Mouse (Mus musculus) stomach, postnatal 0 days (tissue): ENCODE results near the gene Foxp1. TPM values are rescaled to one million over a fixed set of nuclear protein-coding genes. Genes with fewer than 3 reads are reported as not detected.

Experiments used
- ATAC-seq: fragments of 200-750 bp; cut with Nextera tagmentation; 2 replicates; pipeline ENCODE4 v1.8.0; 2017; ENCODE audit not compliant: low FRiP score, low TSS enrichment
- DNase-seq: peaks from one replicate; pipeline ENCODE4 v3.0.0-alpha.2; 2016; ENCODE audit warnings: low spot score
- H3K27ac ChIP-seq: fragments of 300-500 bp; sonication (generic); replicated peaks from 2 replicates; pipeline ENCODE4 v1.5.1; 2014; ENCODE audit warnings: mild to moderate bottlenecking, control low read depth
- H3K27me3 ChIP-seq: fragments of 300-500 bp; sonication (generic); 2 replicates; pipeline ENCODE4 v1.6.1; 2014; ENCODE audit warnings: low read length; ENCODE audit not compliant: control insufficient read depth, insufficient read depth
- H3K36me3 ChIP-seq: fragments of 300-500 bp; sonication (generic); 2 replicates; pipeline ENCODE4 v1.6.1; 2014; ENCODE audit warnings: low read length, mixed read lengths; ENCODE audit not compliant: control insufficient read depth, insufficient read depth
- H3K4me1 ChIP-seq: fragments of 300-500 bp; sonication (generic); replicated peaks from 2 replicates; pipeline ENCODE4 v1.6.1; 2014; ENCODE audit warnings: antibody characterized with exemption; ENCODE audit not compliant: control insufficient read depth, insufficient read depth
- H3K4me2 ChIP-seq: fragments of 300-500 bp; sonication (generic); replicated peaks from 2 replicates; pipeline ENCODE4 v1.6.1; 2014; ENCODE audit warnings: low read depth, mild to moderate bottlenecking, control low read depth, moderate library complexity
- H3K4me3 ChIP-seq: fragments of 300-500 bp; sonication (generic); 2 replicates; pipeline ENCODE4 v1.5.1; 2014; ENCODE audit warnings: low read depth, low read length, control low read depth
- H3K9ac ChIP-seq: fragments of 300-500 bp; sonication (generic); 2 replicates; pipeline ENCODE4 v1.6.1; 2014; ENCODE audit warnings: mild to moderate bottlenecking, low read length, control low read depth, mixed read lengths
- H3K9me3 ChIP-seq: fragments of 300-500 bp; sonication (generic); 2 replicates; pipeline ENCODE4 v1.6.1; 2016; ENCODE audit warnings: low read length; ENCODE audit not compliant: control insufficient read depth
- CTCF ChIP-seq: IDR thresholded peaks from 2 replicates; pipeline ENCODE4 v1.5.1; 2016; ENCODE audit warnings: antibody characterized with exemption, low read depth, mild to moderate bottlenecking, moderate library complexity
- EP300 ChIP-seq: optimal IDR thresholded peaks from 2 replicates; pipeline ENCODE3; 2016; ENCODE audit warnings: antibody characterized with exemption
- WGBS: fragments of 180-500 bp; shearing (Covaris S2); extraction: QIAGEN DNeasy Blood & Tissue Kit; methylation state at CpG from one replicate; pipeline ENCODE4 v1.1.7; 2014; 5-methylcytosine and 5-hydroxymethylcytosine counted together
- polyA plus RNA-seq: library from polyadenylated mRNA; unstranded; fragments of >200 nt; fragmentation: Nextera tagmentation; extraction: Ambion mirVana; gene quantifications from 2 replicates; pipeline ENCODE4 v1.2.1, GENCODE M21; 2015

Gene Foxp1
- polyA plus RNA-seq, 1 experiment from 2014 or later: 68.9 TPM

- ATAC-seq (peak; percentile 47; the same call in 1 of the 2 replicates), DNase-seq (no peak)
- no peak for TF ChIP-seq EP300
- TF ChIP-seq CTCF: no peak
- 0 out of 2 replicates have a peak, but pooled peaks cover 3% of the 10 kb centered on the region for H3K4me1 ChIP-seq
- peak overlapping the region; percentile 53 for H3K27ac ChIP-seq
- no peak overlapping the region for H3K4me3 ChIP-seq
- no peaks in the 10 kb centered on the region for H3K9me3 ChIP-seq
- WGBS: 19% methylated on average over 9 of the region's 9 CpGs
- no peak overlapping the region for H3K4me2 ChIP-seq
- no peak overlapping the region for H3K9ac ChIP-seq
- H3K27me3 ChIP-seq: no peaks in the 10 kb centered on the region
- no peaks in the 10 kb centered on the region for H3K36me3 ChIP-seq
Measured at GRCm38 (mm10) chr6:99439878-99440361, 82.6 kb downstream of the Foxp1 start.

- no peak overlapping the region for H3K4me2 ChIP-seq
- DNase-seq: no peak
- WGBS: 46% methylated on average over 9 of the region's 9 CpGs
- H3K27ac ChIP-seq: peak overlapping the region; percentile 45; the same call in 1 of the 2 replicates
- H3K27me3 ChIP-seq: no peaks in the 10 kb centered on the region
- H3K4me1 ChIP-seq: 0 out of 2 replicates have a peak, but pooled peaks cover 3% of the 10 kb centered on the region
- no peak for ATAC-seq
- H3K9me3 ChIP-seq: no peaks in the 10 kb centered on the region
- no peak overlapping the region for H3K9ac ChIP-seq
- H3K4me3 ChIP-seq: no peak overlapping the region
- no peak for TF ChIP-seq EP300
- no peak for TF ChIP-seq CTCF
- no peaks in the 10 kb centered on the region for H3K36me3 ChIP-seq
Measured at GRCm38 (mm10) chr6:99439214-99439877, 83.2 kb downstream of the Foxp1 start.

DNA sequence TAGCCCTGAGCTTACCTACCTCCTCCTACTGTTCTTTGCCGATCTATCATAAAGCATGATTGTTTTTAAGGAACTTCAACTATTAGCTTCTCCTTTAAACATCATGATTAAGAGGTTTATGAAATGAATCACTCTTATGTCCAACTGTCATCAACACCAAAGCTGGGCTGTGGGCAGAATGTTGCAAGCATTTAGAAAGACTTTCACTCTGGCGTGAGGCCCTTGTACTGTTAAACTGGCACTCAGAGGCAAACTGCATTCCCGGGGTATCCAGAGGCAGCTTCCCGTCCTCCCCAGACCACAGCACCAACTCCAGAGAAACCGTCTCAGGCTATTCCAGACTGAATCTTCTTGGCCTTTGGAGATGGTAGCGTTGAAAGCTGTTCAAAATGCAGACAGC, 86.2 kb downstream of the Foxp1 start:
- Histone ChIP-seq H3K27me3 (no peaks in the 10 kb centered on the region), H3K36me3 (no peaks in the 10 kb centered on the region), H3K9ac (no peak overlapping the region), H3K4me3 (no peak overlapping the region), H3K4me1 (0 out of 2 replicates have a peak, but pooled peaks cover 3% of the 10 kb centered on the region), H3K27ac (no peak overlapping the region), H3K4me2 (no peak overlapping the region), H3K9me3 (no peaks in the 10 kb centered on the region)
- no peak for TF ChIP-seq CTCF
- TF ChIP-seq EP300: no peak
- 76% methylated on average over 6 of the region's 6 CpGs for WGBS
- no peak for DNase-seq
- no peak for ATAC-seq

GRCm38 (mm10) chr6:99435140-99435539, 87.4 kb downstream of the Foxp1 start:
- WGBS: 92% methylated on average over 10 of the region's 10 CpGs
- H3K4me1 ChIP-seq: no peaks in the 10 kb centered on the region
- no peak overlapping the region for H3K27ac ChIP-seq
- no peaks in the 10 kb centered on the region for H3K9me3 ChIP-seq
- H3K36me3 ChIP-seq: no peaks in the 10 kb centered on the region
- ATAC-seq (no peak), DNase-seq (no peak)
- TF ChIP-seq EP300: no peak
- no peak for TF ChIP-seq CTCF
- H3K4me3 ChIP-seq: no peak overlapping the region
- H3K9ac ChIP-seq: no peak overlapping the region
- no peak overlapping the region for H3K4me2 ChIP-seq
- no peaks in the 10 kb centered on the region for H3K27me3 ChIP-seq

DNA sequence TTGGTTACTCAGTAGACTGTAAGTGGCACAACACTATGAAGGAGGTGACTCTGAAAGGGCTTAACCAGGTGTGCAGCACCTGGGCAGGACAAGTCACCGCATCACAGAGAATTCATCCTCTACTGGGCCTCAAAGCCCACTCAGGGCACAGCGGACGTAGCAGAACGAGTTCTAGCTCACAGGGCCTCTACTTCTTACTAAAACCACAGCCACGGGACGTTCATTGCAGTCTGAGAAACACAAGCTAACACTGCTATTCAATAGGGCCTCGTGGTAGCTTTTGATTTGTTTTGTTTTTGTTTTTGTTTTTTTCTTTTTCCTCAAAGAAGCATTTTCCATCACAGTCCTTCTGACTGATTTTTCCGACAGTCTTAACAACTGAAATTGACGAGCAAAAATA, 89.5 kb downstream of the Foxp1 start:
- no peak for ATAC-seq
- Histone ChIP-seq H3K4me2 (no peak overlapping the region), H3K27me3 (no peaks in the 10 kb centered on the region), H3K27ac (no peak overlapping the region), H3K36me3 (no peaks in the 10 kb centered on the region), H3K9ac (no peak overlapping the region), H3K9me3 (no peaks in the 10 kb centered on the region), H3K4me1 (no peaks in the 10 kb centered on the region), H3K4me3 (no peak overlapping the region)
- no peak for DNase-seq
- 90% methylated on average over 9 of the region's 9 CpGs for WGBS
- TF ChIP-seq EP300: no peak
- TF ChIP-seq CTCF: no peak

DNA sequence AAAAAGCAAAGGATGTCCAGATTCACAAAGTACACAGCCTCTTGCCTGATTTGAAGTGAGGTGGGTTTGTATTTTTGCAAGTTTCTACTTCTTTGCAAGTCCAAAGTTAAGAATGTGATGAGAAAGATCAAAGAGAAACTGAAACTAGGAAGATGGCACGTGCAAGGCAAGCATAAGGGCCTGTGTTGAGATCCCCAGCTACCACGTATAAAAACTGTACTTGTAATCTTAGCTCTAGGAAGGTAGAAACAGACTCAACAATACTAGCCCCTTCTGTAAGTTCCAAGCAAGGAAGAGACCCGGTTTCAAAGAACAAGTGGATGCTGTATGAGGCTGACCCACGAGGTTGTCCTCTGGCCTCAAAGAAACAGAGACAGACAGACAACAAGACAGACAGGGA, 90.6 kb downstream of the Foxp1 start:
- no peak overlapping the region for H3K4me3 ChIP-seq
- H3K9ac ChIP-seq: no peak overlapping the region
- no peaks in the 10 kb centered on the region for H3K9me3 ChIP-seq
- H3K27me3 ChIP-seq: no peaks in the 10 kb centered on the region
- TF ChIP-seq CTCF (no peak), EP300 (no peak)
- no peak overlapping the region for H3K4me2 ChIP-seq
- no peak for DNase-seq
- no peaks in the 10 kb centered on the region for H3K36me3 ChIP-seq
- no peak overlapping the region for H3K27ac ChIP-seq
- no peaks in the 10 kb centered on the region for H3K4me1 ChIP-seq
- 63% methylated on average over 4 of the region's 4 CpGs for WGBS
- no peak for ATAC-seq
